Mouse (Mus musculus): ENCODE data around the gene Tnik.

- TF ChIP-seq CTCF (IDR thresholded peaks at IDR 0.05; ENCODE audit: control insufficient read depth, insufficient read depth, insufficient read length) = no peak
- TF ChIP-seq USF1 (IDR thresholded peaks at IDR 0.05; ENCODE audit: low read depth) = no peak
- TF ChIP-seq MYOD1 (IDR thresholded peaks at IDR 0.05; ENCODE audit: control insufficient read depth, insufficient read length, low read depth) = no peak
- no peak for TF ChIP-seq MAX (IDR thresholded peaks at IDR 0.05)
These were observed 288.7 kb downstream of the Tnik start for GRCm38 (mm10) chr3:28551756-28552155.

Measured in C2C12 (cell line).